Mouse (Mus musculus) liver, postnatal 0 days (tissue): ENCODE measurements around the gene Cacna1a.

Source experiments
- CTCF ChIP-seq: sonication (generic); IDR thresholded peaks from 2 replicates; pipeline ENCODE4 v1.5.1; 2016; ENCODE audit warnings: antibody characterized with exemption, low read depth
- EP300 ChIP-seq: IDR thresholded peaks from 2 replicates; pipeline ENCODE4 v1.6.1; 2016; ENCODE audit warnings: antibody characterized with exemption, low read depth, mild to moderate bottlenecking

GRCm38 (mm10) chr8:84363428-84364134 lies 24.7 kb upstream of the Cacna1a start:
- TF ChIP-seq CTCF = peak; percentile 94
- TF ChIP-seq EP300 = no peak
